Mouse (Mus musculus) neural tube, embryonic 11.5 days (tissue): Measurements from ENCODE around the gene Cdc20. TPM values are rescaled to one million over a fixed set of nuclear protein-coding genes. Genes with fewer than 3 reads are reported as not detected.

ENCODE experiments used
- ATAC-seq: fragments of 200-750 bp; cut with Nextera tagmentation; 2 replicates; pipeline ENCODE4 v1.8.0; 2017; ENCODE audit warnings: moderate number of reproducible peaks, mild to moderate bottlenecking, moderate TSS enrichment, moderate library complexity; ENCODE audit not compliant: insufficient read depth, low FRiP score, low TSS enrichment
- DNase-seq: peaks from one replicate; pipeline ENCODE4 v3.0.0-alpha.2; 2015; ENCODE audit warnings: low spot score
- H3K27ac ChIP-seq: fragments of 300-500 bp; sonication (generic); 2 replicates; pipeline ENCODE4 v1.5.1; 2014; ENCODE audit warnings: low read depth, mild to moderate bottlenecking, low read length
- H3K27me3 ChIP-seq: fragments of 300-500 bp; sonication (generic); 2 replicates; pipeline ENCODE4 v1.6.1; 2014; ENCODE audit warnings: mild to moderate bottlenecking, low read length, mixed read lengths; ENCODE audit not compliant: control insufficient read depth, insufficient read depth
- H3K36me3 ChIP-seq: fragments of 300-500 bp; sonication (generic); 2 replicates; pipeline ENCODE4 v1.6.1; 2014; ENCODE audit warnings: mild to moderate bottlenecking, low read length, moderate library complexity, mixed read lengths; ENCODE audit not compliant: control insufficient read depth, insufficient read depth
- H3K4me1 ChIP-seq: fragments of 300-500 bp; sonication (generic); 2 replicates; pipeline ENCODE4 v1.6.1; 2014; ENCODE audit warnings: low read length, mixed read lengths; ENCODE audit not compliant: control insufficient read depth, insufficient read depth
- H3K4me2 ChIP-seq: fragments of 300-500 bp; sonication (generic); 2 replicates; pipeline ENCODE4 v1.6.1; 2014; ENCODE audit warnings: low read depth, mild to moderate bottlenecking, moderate library complexity
- H3K4me3 ChIP-seq: fragments of 300-500 bp; sonication (generic); 2 replicates; pipeline ENCODE4 v1.5.1; 2014; ENCODE audit warnings: low read depth, low read length
- H3K9ac ChIP-seq: fragments of 300-500 bp; sonication (generic); 2 replicates; pipeline ENCODE4 v1.6.1; 2014; ENCODE audit warnings: mild to moderate bottlenecking, low read length
- H3K9me3 ChIP-seq: fragments of 300-500 bp; sonication (generic); 2 replicates; pipeline ENCODE4 v1.6.1; 2016; ENCODE audit warnings: low read length; ENCODE audit not compliant: control insufficient read depth
- WGBS: fragments of 180-500 bp; shearing (Covaris S2); extraction: QIAGEN DNeasy Blood & Tissue Kit; methylation state at CpG from one replicate; pipeline ENCODE4 v1.1.7; 2014; 5-methylcytosine and 5-hydroxymethylcytosine counted together
- polyA plus RNA-seq: library from polyadenylated mRNA; unstranded; fragments of >200 nt; fragmentation: Nextera tagmentation; extraction: Ambion mirVana; gene quantifications from 2 replicates; pipeline ENCODE4 v1.2.1, GENCODE M21; 2014

The Cdc20 gene
- polyA plus RNA-seq, 1 experiment from 2014 or later: 290 TPM

DNA sequence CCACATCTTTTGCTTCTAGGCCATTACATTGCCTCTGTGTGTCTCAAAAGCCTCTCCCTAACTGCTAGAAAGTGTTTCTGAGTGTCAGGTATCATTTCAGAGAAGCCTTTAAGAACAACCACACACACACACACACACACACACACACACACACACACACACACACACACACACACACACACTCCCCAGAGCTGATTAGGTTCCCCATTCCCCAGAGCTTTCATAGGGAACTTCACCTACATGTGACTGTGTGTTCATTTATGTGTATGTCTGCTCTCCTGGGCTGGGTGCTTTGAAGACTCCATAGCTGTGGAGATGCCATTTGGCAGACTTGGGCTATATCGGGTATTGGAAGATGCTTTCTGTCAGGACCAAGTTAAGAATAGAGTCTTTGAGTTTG is 11.8 kb downstream of the Cdc20 start:
- no peak overlapping the region for H3K9ac ChIP-seq
- DNase-seq (no peak), ATAC-seq (no peak)
- peaks cover 8% of the 10 kb centered on the region for H3K4me1 ChIP-seq
- H3K9me3 ChIP-seq: no peaks in the 10 kb centered on the region
- H3K27me3 ChIP-seq: no peaks in the 10 kb centered on the region
- no peak overlapping the region for H3K4me2 ChIP-seq
- peaks cover 2% of the 10 kb centered on the region; the same call in 1 of the 2 replicates for H3K36me3 ChIP-seq
- 80% methylated on average over 1 of the region's 1 CpGs for WGBS
- H3K4me3 ChIP-seq: no peak overlapping the region
- no peak overlapping the region for H3K27ac ChIP-seq

DNA sequence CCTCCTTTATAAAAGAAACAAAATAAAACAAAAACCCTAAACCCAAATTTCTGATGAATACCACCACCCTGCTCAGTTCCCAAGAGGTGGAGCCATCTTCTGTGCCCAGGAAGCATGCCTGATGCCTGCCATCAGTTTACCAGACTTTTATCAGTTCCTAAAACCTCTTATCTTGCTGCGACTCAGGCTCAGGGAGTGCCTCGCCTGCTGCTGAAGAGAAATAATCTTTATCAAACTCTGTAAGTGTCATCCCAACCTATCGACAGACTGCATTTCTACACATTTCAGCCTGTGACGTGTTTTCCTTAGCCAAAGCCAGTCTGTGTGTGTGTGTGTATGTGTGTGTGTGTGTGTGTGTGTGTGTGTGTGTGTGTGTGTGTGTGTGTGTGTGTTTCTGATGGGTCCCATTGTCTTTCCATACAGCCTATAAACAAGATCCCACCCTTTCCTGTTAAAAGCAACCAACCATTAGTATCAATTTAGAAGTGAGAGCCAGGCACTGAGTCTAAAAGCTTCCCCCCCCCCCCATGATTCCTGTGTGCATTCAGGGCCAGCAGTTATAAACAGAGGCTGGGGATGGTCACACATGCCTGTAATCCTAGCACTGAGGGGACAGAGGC is 12.5 kb downstream of the Cdc20 start:
- no peak for ATAC-seq

DNA sequence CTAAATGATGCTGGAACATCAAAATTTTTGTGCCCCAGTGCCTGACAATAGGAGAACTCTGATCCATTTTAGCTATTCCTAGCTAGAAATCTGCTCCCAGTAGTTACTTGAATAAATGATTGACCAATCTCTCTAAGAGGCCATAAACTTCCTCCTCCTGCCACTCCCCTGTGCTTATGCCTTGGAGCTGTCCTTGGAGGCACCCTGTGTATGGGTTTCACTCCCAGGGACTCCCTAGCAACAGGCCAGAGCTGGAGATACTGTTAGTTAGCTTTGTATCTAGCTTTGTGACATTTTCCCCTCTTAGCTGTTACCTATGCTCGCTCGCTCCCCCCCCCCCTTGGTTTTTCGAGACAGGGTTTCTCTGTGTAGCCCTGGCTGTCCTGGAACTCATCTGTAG is 15.8 kb downstream of the Cdc20 start:
- Histone ChIP-seq H3K4me3 (no peak overlapping the region), H3K4me2 (no peak overlapping the region), H3K36me3 (peaks cover 7% of the 10 kb centered on the region), H3K27ac (no peak overlapping the region), H3K27me3 (no peaks in the 10 kb centered on the region), H3K4me1 (no peaks in the 10 kb centered on the region), H3K9ac (no peak overlapping the region), H3K9me3 (no peaks in the 10 kb centered on the region)
- DNase-seq: no peak
- 87% methylated on average over 3 of the region's 3 CpGs for WGBS
- ATAC-seq: no peak

More for the DNA sequence above, 12.5 kb downstream of the Cdc20 start:
- no peak overlapping the region for H3K27ac ChIP-seq
- H3K4me1 ChIP-seq: peaks cover 8% of the 10 kb centered on the region
- H3K9ac ChIP-seq: no peak overlapping the region
- WGBS: 94% methylated on average over 4 of the region's 4 CpGs
- H3K4me2 ChIP-seq: no peak overlapping the region
- no peaks in the 10 kb centered on the region for H3K27me3 ChIP-seq
- no peaks in the 10 kb centered on the region for H3K9me3 ChIP-seq
- DNase-seq: no peak
- H3K36me3 ChIP-seq: peaks cover 2% of the 10 kb centered on the region; the same call in 1 of the 2 replicates
- no peak overlapping the region for H3K4me3 ChIP-seq

DNA sequence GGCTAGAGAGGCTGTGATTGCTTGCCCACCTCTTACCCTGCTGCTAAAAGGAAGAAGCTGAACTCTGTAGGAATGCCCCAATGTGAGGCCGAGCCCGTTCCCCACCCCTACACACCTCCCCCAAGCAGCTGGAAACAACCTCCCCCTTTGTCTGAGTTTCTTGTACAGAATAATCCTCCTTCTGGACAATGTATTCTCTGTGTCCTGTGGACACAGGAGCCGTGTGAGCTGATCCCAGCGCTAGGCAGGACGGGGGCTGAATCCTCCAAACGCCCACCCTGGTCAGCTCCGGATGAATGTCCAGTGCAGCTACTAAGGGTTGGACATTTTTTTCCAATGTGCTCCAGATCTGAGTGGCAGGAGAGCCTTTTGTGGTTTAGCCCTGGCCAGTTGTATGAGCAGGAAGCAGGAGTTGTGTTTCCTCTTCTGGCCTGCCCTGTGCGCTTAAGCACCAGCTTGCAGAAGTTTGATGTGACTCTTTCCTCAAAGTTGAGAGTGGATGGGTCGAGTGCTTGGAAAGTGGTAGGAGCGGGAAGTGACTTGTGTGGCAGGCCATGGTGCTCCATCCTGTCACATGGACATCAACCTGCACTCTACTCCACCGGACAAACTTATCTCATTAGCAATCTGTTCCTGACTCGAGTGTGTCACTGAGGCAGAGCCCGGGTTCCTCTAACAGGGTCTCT is 19.9 kb downstream of the Cdc20 start:
- DNase-seq: no peak
- peaks cover 25% of the 10 kb centered on the region for H3K36me3 ChIP-seq
- H3K27ac ChIP-seq: no peak overlapping the region
- no peaks in the 10 kb centered on the region for H3K4me1 ChIP-seq
- 89% methylated on average over 13 of the region's 13 CpGs for WGBS
- ATAC-seq: no peak
- no peaks in the 10 kb centered on the region for H3K27me3 ChIP-seq
- no peaks in the 10 kb centered on the region for H3K9me3 ChIP-seq
- H3K4me2 ChIP-seq: no peak overlapping the region
- H3K4me3 ChIP-seq: no peak overlapping the region
- H3K9ac ChIP-seq: no peak overlapping the region

DNA sequence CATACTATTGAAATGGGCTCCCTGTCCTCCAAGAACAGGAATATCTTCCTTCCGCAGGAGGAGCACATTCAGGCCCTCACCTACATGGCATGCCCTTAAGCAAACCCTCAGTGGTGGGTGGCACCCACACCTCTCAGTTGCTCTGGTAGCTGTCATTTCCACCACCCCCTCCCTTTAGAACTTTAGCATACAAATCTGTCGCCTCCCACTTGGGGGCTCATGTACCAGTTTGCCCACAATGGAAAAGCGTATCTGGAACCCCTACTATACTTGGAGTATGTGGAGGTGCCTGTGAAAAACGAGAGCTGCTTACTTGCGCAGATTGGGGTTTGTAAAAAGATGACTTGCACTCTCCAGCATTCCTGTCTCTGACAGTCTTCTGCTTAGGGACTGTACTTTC is 20.8 kb downstream of the Cdc20 start:
- no peak for DNase-seq
- H3K4me2 ChIP-seq: no peak overlapping the region
- peaks cover 24% of the 10 kb centered on the region for H3K36me3 ChIP-seq
- 92% methylated on average over 5 of the region's 5 CpGs for WGBS
- H3K27ac ChIP-seq: no peak overlapping the region
- H3K4me3 ChIP-seq: no peak overlapping the region
- no peaks in the 10 kb centered on the region for H3K27me3 ChIP-seq
- no peaks in the 10 kb centered on the region for H3K4me1 ChIP-seq
- H3K9ac ChIP-seq: no peak overlapping the region
- H3K9me3 ChIP-seq: no peaks in the 10 kb centered on the region
- no peak for ATAC-seq

DNA sequence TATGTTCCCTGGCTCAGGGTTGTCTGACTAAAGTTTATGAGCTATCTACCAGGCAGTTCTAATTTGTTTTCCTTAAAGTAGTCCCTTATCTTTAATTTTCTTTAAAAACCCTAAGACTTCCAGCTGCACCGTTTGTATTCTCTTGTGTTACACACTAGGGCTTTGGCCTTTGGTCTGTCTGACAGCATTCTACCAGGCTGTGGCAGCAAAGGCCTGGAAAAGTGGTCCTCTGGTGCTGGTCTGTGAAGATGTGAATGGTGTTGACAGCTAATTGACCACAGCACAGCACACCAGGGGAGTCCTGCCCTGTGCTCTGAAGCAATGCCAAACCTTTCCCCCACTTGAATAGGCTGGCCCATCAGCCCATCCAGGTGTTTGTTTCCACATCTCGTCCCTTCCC is 21.4 kb downstream of the Cdc20 start:
- 90% methylated on average over 2 of the region's 2 CpGs for WGBS
- H3K36me3 ChIP-seq: peaks cover 24% of the 10 kb centered on the region
- H3K9ac ChIP-seq: no peak overlapping the region
- no peak for ATAC-seq
- no peak for DNase-seq
- H3K4me3 ChIP-seq: no peak overlapping the region
- H3K4me1 ChIP-seq: no peaks in the 10 kb centered on the region
- H3K27ac ChIP-seq: no peak overlapping the region
- no peaks in the 10 kb centered on the region for H3K27me3 ChIP-seq
- no peak overlapping the region for H3K4me2 ChIP-seq
- no peaks in the 10 kb centered on the region for H3K9me3 ChIP-seq

DNA sequence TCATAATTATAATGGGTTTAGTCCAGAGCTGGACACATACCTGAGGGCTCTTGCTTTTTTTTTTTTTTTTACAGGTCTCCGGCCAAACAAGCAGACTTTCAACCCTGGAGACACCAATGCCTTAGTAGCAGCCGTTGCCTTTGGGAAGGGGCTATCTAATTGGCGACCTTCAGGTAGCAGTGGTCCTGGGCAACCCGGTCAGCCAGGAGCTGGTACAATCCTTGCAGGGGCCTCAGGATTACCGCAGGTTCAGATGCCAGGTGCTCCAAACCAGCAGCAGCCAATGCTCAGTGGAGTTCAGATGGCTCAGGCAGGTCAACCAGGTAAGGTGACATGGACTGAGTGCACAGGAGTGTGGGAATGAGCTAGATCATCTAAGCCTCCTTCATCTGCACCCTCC is 23.6 kb downstream of the Cdc20 start:
- Histone ChIP-seq H3K4me2 (no peak overlapping the region), H3K4me1 (peaks cover 4% of the 10 kb centered on the region), H3K27me3 (no peaks in the 10 kb centered on the region), H3K9me3 (no peaks in the 10 kb centered on the region), H3K27ac (no peak overlapping the region), H3K9ac (no peak overlapping the region), H3K4me3 (no peak overlapping the region), H3K36me3 (peaks cover 24% of the 10 kb centered on the region)
- ATAC-seq: no peak
- WGBS: 94% methylated on average over 5 of the region's 5 CpGs
- no peak for DNase-seq

DNA sequence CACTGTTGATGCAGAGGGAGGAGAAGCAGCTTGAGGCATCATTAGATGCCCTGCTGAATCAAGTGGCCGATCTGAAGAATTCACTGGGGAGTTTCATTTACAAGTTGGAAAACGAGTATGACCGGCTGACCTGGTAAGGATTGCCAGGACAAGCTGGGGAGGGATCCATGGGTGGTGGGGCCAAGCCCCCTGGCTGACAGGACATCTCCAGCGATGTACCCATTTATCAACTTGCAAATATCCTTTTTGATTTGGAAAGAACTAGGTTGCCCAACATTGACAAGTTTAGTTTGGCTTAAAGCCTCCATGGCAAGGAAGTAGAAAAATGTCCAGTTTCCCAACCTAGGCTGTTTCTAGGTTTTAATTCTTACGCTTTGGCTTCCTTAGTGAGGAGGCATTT is 26.3 kb downstream of the Cdc20 start:
- Histone ChIP-seq H3K9me3 (no peaks in the 10 kb centered on the region), H3K36me3 (peaks cover 16% of the 10 kb centered on the region), H3K9ac (no peak overlapping the region), H3K27me3 (no peaks in the 10 kb centered on the region), H3K4me1 (peaks cover 9% of the 10 kb centered on the region), H3K4me2 (no peak overlapping the region), H3K4me3 (no peak overlapping the region), H3K27ac (no peak overlapping the region)
- ATAC-seq (no peak), DNase-seq (no peak)
- WGBS: 96% methylated on average over 5 of the region's 5 CpGs
